Mouse (Mus musculus) B cell, adult (primary cell): ENCODE measurements around the gene Gm8180. TPM values are rescaled to one million over a fixed set of nuclear protein-coding genes. Genes with fewer than 3 reads are reported as not detected.

Experiments
- total RNA-seq: library from RNA; stranded (reverse); gene quantifications from 4 replicates; pipeline ENCODE4 v1.2.4, GENCODE M21; 2023; ENCODE audit not compliant: inconsistent age

The Gm8180 gene
- total RNA-seq = not detected in 4 replicates

GRCm38 (mm10) chr14:43784645-43785044 lies at the start of gene Gm8180:
Gene Gm8180, minus strand, starts transcription at chr14:43784745.

GRCm38 (mm10) chr14:43747566-43747965 lies 37.0 kb downstream of the Gm8180 start, which contains the start of gene Gm6526:
Gene Gm6526, plus strand, starts transcription at chr14:43747866.

Other genes starting within 250 kb of the Gm8180 start
- not detected in 4 replicates for gene Gm5799, start 241.2 kb downstream of the Gm8180 start, total RNA-seq
- gene Gm17654, start 205.6 kb downstream of the Gm8180 start, total RNA-seq = not detected in 4 replicates
- not detected in 4 replicates for gene Gm10375, start 176.7 kb downstream of the Gm8180 start, total RNA-seq
- gene Gm8165, start 107.5 kb downstream of the Gm8180 start, total RNA-seq = not detected in 4 replicates
- 1.1 to 2.1 TPM (median 1.6 TPM) in 4 replicates for gene Gm7324, start 86.9 kb downstream of the Gm8180 start, total RNA-seq
- not detected in 4 replicates for gene Gm16506, start 57.3 kb downstream of the Gm8180 start, total RNA-seq
- gene Gm6526, start 36.9 kb downstream of the Gm8180 start, total RNA-seq = not detected in 4 replicates
- not detected in 4 replicates for gene Ear1, start 90.8 kb upstream of the Gm8180 start, total RNA-seq
- gene Ear10, start 138.8 kb upstream of the Gm8180 start, total RNA-seq = not detected in 4 replicates
- not detected in 4 replicates for gene Gm8113, start 140.6 kb upstream of the Gm8180 start, total RNA-seq
- gene Ang5, start 172.3 kb upstream of the Gm8180 start, total RNA-seq = not detected in 4 replicates
- gene Ang6, start 217.5 kb upstream of the Gm8180 start, total RNA-seq = not detected in 4 replicates